Mouse (Mus musculus) forebrain, embryonic 12.5 days (tissue): ENCODE results near the gene Tmprss12. TPM values are rescaled to one million over a fixed set of nuclear protein-coding genes. Genes with fewer than 3 reads are reported as not detected.
"Not testable (repeated sequence)": the region's sequence is repeated elsewhere in the genome, so short reads cannot be mapped to it uniquely, and the experiment has no call there.

Experiments used
- ATAC-seq: fragments of 200-750 bp; cut with Nextera tagmentation; 2 replicates; pipeline ENCODE4 v1.8.0; 2017; ENCODE audit warnings: moderate TSS enrichment; ENCODE audit not compliant: low FRiP score
- H3K27ac ChIP-seq: fragments of 300-500 bp; sonication (generic); 2 replicates; pipeline ENCODE4 v1.5.1; 2016; ENCODE audit warnings: mild to moderate bottlenecking
- H3K27me3 ChIP-seq: fragments of 300-500 bp; sonication (generic); 2 replicates; pipeline ENCODE4 v1.6.1; 2016; ENCODE audit warnings: mild to moderate bottlenecking
- H3K36me3 ChIP-seq: fragments of 300-500 bp; sonication (generic); replicated peaks from 2 replicates; pipeline ENCODE4 v1.6.1; 2016; ENCODE audit warnings: mild to moderate bottlenecking
- H3K4me1 ChIP-seq: fragments of 300-500 bp; sonication (generic); 2 replicates; pipeline ENCODE4 v1.6.1; 2016
- H3K4me2 ChIP-seq: fragments of 300-500 bp; sonication (generic); 2 replicates; pipeline ENCODE4 v1.6.1; 2016; ENCODE audit warnings: mild to moderate bottlenecking, moderate library complexity
- H3K4me3 ChIP-seq: fragments of 300-500 bp; sonication (generic); replicated peaks from 2 replicates; pipeline ENCODE4 v1.5.1; 2016; ENCODE audit warnings: mild to moderate bottlenecking
- H3K9ac ChIP-seq: fragments of 300-500 bp; sonication (generic); 2 replicates; pipeline ENCODE4 v1.6.1; 2016; ENCODE audit warnings: mild to moderate bottlenecking
- H3K9me3 ChIP-seq: fragments of 300-500 bp; sonication (generic); 2 replicates; pipeline ENCODE4 v1.6.1; 2016
- WGBS: fragments of 180-500 bp; shearing (Covaris S2); methylation state at CpG from one replicate; pipeline ENCODE4 v1.1.7; 2016; 5-methylcytosine and 5-hydroxymethylcytosine counted together
- polyA plus RNA-seq: library from polyadenylated mRNA; unstranded; fragments of >200 nt; fragmentation: Nextera tagmentation; extraction: Ambion mirVana; gene quantifications from 2 replicates; pipeline ENCODE4 v1.2.1, GENCODE M21; 2016

The Tmprss12 gene
- polyA plus RNA-seq, 1 experiment from 2014 or later = not detected

DNA sequence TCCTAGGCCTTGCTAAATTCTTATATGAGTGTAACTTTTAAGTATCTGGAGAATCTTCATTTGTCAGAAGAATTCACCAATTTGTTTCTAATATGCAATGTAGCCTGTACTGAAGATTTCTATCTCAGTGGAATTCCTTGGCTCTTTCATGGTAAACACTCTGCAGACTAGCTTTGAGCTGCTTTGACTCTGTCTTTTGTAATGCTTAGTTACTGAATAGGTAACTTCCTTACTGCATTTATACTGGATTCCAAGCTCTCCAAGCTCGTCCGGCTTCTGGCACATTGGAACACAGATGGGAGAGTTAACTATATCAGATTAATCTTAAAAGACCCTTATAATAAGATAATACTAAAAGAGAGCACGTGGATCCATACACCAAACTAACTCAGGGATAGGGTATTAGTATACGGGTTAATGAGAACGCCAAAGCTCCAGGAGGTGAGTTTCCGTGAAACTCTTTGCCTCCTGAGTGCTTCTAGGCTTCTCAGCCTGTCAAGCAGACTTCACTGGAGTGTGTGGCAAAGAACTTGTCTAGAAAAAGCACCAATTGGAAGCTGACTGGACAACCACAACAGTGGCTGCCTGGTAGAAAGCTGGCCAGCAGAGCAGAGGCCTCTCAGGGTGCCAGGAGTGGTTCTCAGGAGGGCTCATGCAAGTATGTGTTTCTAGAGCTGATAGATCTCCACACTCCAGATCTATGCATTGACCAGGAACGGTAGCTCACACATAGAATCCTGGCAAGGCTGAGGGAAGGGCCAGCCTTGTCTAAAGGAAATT lies 21.8 kb upstream of the Tmprss12 start:
- no peak overlapping the region for H3K9ac ChIP-seq
- H3K9me3 ChIP-seq = no peaks in the 10 kb centered on the region
- no peaks in the 10 kb centered on the region for H3K4me1 ChIP-seq
- ATAC-seq = no peak
- no peaks in the 10 kb centered on the region for H3K27me3 ChIP-seq
- peaks cover 61% of the 10 kb centered on the region for H3K36me3 ChIP-seq
- H3K4me2 ChIP-seq = no peak overlapping the region
- H3K27ac ChIP-seq = no peak overlapping the region
- 95% methylated on average over 7 of the region's 7 CpGs for WGBS
- H3K4me3 ChIP-seq = no peak overlapping the region

DNA sequence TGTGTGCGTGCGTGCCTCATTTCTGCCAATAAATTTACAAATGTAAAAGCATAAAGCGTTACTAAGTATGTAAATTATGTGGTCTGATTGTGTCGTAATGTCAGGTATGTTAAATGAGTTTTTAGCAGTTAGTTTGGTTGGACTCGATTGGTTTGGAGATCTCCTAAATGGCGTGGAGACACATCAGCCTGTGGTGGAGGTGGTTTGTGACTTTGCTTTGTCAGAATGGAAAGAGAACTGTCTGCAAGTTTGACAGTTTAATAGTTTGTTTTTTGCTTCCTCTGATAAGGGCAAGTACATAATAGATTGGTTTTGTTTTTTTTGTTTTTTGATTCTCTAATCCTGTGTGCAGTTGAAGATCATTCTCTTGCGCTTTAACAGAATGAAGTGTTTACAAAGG lies 20.3 kb upstream of the Tmprss12 start:
- H3K4me1 ChIP-seq, H3K9ac ChIP-seq, H3K4me3 ChIP-seq, H3K9me3 ChIP-seq, ATAC-seq, H3K4me2 ChIP-seq, H3K27me3 ChIP-seq, H3K27ac ChIP-seq: not testable (repeated sequence)
- peaks cover 46% of the 10 kb centered on the region for H3K36me3 ChIP-seq
- 92% methylated on average over 6 of the region's 7 CpGs for WGBS

DNA sequence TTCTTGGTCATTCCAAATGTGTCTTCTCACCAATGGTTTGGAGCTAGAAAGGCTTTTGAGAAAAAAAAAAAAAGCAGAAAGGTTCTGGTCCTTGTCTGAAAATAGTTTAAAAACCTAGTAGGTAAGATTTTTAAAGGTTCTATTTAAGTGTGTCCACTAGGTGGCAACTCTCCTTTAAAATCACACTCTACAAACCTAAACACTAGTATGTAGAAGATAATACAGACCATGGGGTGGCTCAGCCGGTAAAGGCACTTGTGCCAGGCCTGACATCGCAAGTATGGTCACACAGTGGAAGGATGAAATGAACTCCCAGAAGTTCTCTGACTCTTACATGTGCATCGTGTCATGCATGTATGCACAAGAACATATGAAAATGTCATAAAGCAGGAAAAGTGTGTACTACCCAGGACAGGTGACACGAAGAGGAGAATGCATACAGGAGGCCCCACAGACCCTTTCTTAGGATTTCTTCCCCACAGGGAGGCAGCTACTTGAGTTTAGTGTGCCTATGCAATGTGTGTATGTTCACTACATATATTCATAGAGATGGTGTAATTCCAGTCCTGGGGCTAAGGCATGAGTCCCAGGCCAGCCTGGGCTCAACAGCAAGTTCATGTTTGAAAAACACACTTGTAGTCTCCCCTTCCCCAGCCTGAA lies 17.3 kb upstream of the Tmprss12 start:
- no peak for ATAC-seq
- 20% methylated on average over 4 of the region's 4 CpGs for WGBS

DNA sequence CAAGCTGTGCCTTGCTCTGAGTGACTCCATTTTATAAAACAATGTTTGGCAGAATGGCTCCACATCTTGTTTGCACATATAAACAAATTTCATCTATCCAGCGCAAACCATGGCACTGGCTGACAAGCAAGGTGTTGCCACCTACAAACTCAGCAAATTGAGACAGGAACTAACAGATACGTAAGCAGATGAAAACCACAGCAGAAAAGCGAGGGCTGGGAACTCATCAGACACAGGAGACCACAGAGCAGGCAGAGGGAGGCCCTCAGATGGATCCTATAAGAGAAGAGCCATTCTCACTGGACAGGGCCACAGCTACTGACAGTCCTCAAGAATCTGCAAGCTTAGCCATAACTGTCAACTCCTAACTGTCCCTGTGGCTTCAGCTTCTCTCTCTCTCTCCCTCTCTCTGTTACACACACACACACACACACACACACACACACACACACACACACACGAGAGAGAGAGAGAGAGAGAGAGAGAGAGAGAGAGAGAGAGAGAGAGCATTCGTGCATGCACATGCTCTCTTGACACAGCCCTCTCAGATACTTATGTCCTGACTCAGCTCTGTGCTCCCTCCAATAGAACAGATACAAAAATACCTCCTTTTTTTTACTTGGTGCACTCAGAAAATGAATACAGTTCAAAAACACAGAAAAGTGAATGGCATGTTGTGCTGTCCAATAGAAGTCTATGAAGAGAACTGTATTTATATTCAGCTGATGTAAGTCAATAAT lies 14.9 kb upstream of the Tmprss12 start:
- no peak for ATAC-seq
- Histone ChIP-seq H3K36me3 (peaks cover 7% of the 10 kb centered on the region), H3K27me3 (0 out of 2 replicates have a peak, but pooled peaks cover 6% of the 10 kb centered on the region), H3K4me3 (no peak overlapping the region), H3K4me1 (no peaks in the 10 kb centered on the region), H3K4me2 (no peak overlapping the region), H3K9ac (no peak overlapping the region), H3K27ac (no peak overlapping the region), H3K9me3 (no peaks in the 10 kb centered on the region)
- 91% methylated on average over 4 of the region's 5 CpGs for WGBS

More for the DNA sequence above, 17.3 kb upstream of the Tmprss12 start:
- H3K9me3 ChIP-seq = no peaks in the 10 kb centered on the region
- no peak overlapping the region for H3K4me3 ChIP-seq
- no peak overlapping the region for H3K9ac ChIP-seq
- no peaks in the 10 kb centered on the region for H3K27me3 ChIP-seq
- no peaks in the 10 kb centered on the region for H3K4me1 ChIP-seq
- no peak overlapping the region for H3K4me2 ChIP-seq
- peaks cover 20% of the 10 kb centered on the region for H3K36me3 ChIP-seq
- no peak overlapping the region for H3K27ac ChIP-seq

DNA sequence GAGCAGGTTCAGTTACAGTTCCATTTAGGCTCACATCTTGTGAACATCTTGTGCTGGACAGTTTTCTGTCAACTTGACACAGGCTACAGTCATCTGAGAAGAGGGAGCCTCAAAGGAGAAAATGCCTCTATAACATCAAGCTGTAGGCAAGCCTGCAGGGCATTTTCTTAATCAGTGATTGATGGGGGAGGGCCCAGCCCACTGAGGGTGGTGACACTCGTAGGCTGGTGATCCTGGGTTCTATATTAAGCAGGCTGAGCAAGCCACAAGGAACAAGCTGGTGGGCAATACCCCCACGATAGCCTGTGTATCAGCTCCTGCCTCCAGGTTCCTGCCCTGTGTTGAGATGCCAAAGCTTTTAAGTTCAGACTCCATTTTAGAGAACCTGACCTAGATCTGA lies 11.7 kb upstream of the Tmprss12 start:
- Histone ChIP-seq H3K9ac (no peak overlapping the region), H3K4me3 (no peak overlapping the region), H3K36me3 (no peaks in the 10 kb centered on the region), H3K27ac (no peak overlapping the region), H3K4me2 (no peak overlapping the region), H3K27me3 (peaks cover 9% of the 10 kb centered on the region; the same call in 1 of the 2 replicates), H3K4me1 (no peaks in the 10 kb centered on the region), H3K9me3 (0 out of 2 replicates have a peak, but pooled peaks cover 3% of the 10 kb centered on the region)
- no peak for ATAC-seq
- WGBS = 75% methylated on average over 2 of the region's 2 CpGs

DNA sequence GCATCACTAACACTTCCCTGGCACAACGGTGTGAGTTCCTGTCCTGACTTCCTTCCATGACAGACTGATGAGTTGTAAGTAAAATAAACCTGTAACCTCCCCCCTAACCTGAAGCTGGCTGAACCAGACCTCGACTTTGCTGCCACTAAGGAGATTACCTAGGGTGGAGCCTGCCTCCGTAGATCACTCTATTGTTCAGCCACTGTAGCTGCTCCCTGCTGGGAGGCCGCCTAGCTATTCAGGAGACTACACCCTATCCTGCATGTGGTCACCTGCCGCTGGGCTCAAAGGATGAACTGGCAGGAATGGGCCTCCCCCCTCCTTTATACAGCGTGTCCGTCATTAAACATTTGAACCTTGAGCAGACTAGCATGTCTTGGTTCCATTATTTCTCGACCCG lies 10.9 kb upstream of the Tmprss12 start:
- Histone ChIP-seq H3K4me1 (no peaks in the 10 kb centered on the region), H3K9ac (no peak overlapping the region), H3K27me3 (peaks cover 9% of the 10 kb centered on the region; the same call in 1 of the 2 replicates), H3K9me3 (0 out of 2 replicates have a peak, but pooled peaks cover 3% of the 10 kb centered on the region), H3K4me3 (no peak overlapping the region), H3K36me3 (no peaks in the 10 kb centered on the region), H3K4me2 (no peak overlapping the region), H3K27ac (no peak overlapping the region)
- ATAC-seq = no peak
- WGBS = 13% methylated on average over 9 of the region's 9 CpGs

DNA sequence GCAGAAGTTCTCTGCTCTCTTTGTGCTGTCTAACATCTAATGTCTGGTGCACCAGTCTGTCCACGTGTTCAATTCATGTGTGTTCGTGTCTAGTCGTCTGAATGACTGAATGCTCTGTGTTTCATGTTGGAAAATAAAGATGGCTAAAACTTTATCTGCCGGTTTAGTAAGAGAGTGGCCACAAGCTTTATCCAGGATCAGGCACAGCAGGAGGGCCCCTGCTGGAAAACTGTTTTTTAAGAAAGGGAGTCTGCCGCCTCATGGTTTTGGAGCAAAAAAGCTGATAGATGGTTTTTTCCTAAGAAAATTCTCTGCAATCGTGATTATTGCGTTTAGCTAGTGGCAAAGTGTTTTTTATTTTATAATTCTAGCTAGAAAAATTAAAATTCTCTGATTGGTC lies 10.0 kb upstream of the Tmprss12 start:
- H3K9ac ChIP-seq, H3K4me1 ChIP-seq, H3K27me3 ChIP-seq, ATAC-seq, H3K36me3 ChIP-seq, H3K9me3 ChIP-seq, H3K27ac ChIP-seq, H3K4me2 ChIP-seq, H3K4me3 ChIP-seq: not testable (repeated sequence)
- WGBS = 17% methylated on average over 7 of the region's 7 CpGs

DNA sequence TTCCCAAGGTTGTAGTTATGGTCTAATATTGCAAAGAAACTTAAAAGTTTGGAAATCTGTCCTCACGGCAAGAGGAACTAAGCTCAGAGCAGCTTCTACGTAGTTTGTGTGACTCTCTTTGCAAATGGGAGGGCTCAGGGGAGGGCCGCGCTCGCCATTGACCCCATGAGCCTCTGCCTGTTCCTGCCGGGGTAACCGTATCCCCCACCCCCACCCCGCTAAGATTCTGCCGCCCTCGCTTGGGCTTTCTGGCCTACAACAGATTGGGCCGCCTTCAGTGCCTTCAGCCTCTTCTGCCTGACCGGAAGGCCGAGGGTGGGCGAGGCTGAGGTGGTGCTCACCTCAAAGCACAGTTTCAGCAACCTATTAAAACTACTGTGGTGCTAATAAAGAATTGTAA lies 9.2 kb upstream of the Tmprss12 start:
- Histone ChIP-seq H3K36me3 (no peaks in the 10 kb centered on the region), H3K9me3 (0 out of 2 replicates have a peak, but pooled peaks cover 3% of the 10 kb centered on the region), H3K9ac (no peak overlapping the region), H3K4me3 (no peak overlapping the region), H3K27ac (no peak overlapping the region), H3K4me1 (no peaks in the 10 kb centered on the region), H3K4me2 (no peak overlapping the region), H3K27me3 (peaks cover 9% of the 10 kb centered on the region; the same call in 1 of the 2 replicates)
- no peak for ATAC-seq
- WGBS = 58% methylated on average over 14 of the region's 14 CpGs

DNA sequence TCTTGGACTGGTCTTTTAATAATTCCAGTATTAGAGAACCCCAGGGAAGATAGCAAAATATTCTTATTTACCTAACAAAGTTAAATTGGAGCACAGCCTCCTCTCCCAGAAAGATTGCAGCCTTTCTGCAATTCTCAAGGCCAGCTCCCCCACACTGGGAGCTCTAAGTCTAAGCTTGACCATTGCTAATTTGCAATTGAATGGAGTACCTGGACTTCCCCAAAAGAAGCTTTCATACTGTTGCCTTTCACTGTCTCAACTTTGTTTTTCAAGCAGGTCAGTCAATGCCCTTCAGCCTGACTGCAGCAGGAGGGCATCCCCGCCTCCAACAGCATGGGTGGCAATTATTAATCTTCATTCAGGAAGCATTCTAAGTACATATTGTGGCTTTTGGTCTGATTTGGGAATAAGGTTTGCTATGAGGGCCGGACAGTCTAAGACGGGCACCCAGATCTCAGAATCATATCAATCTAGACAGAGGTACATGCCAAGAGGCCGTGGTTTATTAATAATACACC lies 6.8 kb upstream of the Tmprss12 start:
- not testable (repeated sequence) for H3K9ac ChIP-seq, H3K9me3 ChIP-seq, H3K4me1 ChIP-seq, H3K4me2 ChIP-seq, ATAC-seq, H3K36me3 ChIP-seq, H3K27me3 ChIP-seq, H3K27ac ChIP-seq, H3K4me3 ChIP-seq
- 82% methylated on average over 4 of the region's 4 CpGs for WGBS

DNA sequence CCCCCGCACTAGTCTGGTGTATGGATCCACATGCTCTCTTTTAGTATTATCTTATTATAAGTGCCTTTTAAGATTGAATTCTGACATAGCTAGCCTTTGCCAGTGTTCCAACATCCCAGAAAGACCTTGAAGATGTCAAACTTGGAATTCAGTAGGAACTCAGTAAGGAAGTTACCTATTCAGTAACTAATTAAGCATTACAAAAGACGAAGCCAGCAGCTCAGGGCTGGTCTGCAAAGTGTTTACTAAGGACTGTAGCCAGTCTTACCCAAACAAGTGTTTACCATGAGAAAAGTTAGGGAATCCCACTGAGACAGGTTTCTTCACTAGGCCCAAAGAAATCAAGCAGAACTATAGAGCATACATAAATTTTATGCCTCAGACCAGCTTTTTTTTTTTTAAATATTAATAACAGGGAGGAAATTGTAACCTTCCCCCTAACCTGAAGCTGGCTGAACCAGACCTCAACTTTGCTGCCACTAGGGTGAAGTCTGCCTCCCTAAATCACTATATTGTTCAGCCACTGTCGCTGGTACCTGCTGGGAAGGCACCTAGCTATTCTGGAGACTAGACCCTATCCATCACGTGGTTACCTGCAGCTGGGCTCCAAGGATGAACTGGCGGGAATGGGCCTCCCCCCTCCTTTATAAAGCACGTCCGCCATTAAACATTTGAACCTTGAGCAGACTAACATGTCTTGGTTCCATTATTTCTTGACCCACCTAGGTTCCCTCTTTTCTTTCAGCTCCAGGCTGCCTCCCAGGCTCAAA lies 5.7 kb upstream of the Tmprss12 start:
- Histone ChIP-seq H3K4me1 (no peaks in the 10 kb centered on the region), H3K27me3 (peaks cover 3% of the 10 kb centered on the region; the same call in 1 of the 2 replicates), H3K4me3 (no peak overlapping the region), H3K36me3 (no peaks in the 10 kb centered on the region), H3K4me2 (no peak overlapping the region), H3K9ac (no peak overlapping the region), H3K27ac (no peak overlapping the region), H3K9me3 (0 out of 2 replicates have a peak, but pooled peaks cover 3% of the 10 kb centered on the region)
- WGBS = 88% methylated on average over 7 of the region's 7 CpGs
- no peak for ATAC-seq

DNA sequence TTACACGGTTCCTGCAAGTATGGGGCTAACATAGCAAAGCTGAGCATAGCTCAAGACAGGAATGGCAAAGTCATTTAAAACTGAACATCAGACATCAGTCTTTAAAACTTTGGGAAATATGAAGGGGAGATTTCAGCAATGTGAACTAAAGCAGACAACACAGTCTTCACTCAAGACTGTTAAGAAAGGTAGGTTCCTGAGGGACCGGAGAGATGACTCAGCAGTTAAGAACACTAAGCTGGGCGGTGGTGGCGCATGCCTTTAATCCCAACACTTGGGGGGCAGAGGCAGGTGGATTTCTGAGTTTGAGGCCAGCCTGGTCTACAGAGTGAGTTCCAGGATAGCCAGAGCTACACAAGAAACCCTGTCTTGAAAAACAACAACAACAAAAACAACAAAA lies 4.2 kb upstream of the Tmprss12 start:
- 95% methylated on average over 4 of the region's 4 CpGs for WGBS
- Histone ChIP-seq H3K4me3 (no peak overlapping the region), H3K27me3 (peaks cover 2% of the 10 kb centered on the region; the same call in 1 of the 2 replicates), H3K4me2 (no peak overlapping the region), H3K9ac (no peak overlapping the region), H3K27ac (no peak overlapping the region), H3K9me3 (0 out of 2 replicates have a peak, but pooled peaks cover 1% of the 10 kb centered on the region), H3K36me3 (no peaks in the 10 kb centered on the region), H3K4me1 (no peaks in the 10 kb centered on the region)
- no peak for ATAC-seq
